Mouse (Mus musculus): Measurements from ENCODE around the gene Gabrb2. TPM values are rescaled to one million over a fixed set of nuclear protein-coding genes. Genes with fewer than 3 reads are reported as not detected.

Gabrb2 gene
- polyA plus RNA-seq, 1 experiment from 2014 or later = 4.0 TPM

DNA sequence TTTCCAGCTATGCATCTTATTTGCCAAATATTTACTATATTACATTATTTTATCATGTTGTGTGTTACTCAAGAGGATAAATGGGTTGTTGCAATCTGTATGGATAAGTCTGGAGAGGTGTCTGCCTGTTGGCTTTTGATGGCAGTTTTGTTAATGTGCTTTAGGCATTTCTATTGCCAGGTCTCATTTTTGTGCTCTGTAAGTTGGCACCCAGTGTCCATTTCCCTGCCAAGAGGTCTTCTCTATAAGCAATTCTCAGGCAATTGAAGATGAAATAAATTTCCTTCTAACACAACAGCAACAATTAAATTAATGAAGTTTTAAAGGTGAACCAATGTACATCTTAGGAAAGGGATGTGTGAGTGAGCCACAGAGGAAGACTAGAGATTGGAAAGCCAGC is 11.9 kb downstream of the Gabrb2 start:
- DNase-seq (ENCODE audit: low spot score) = no peak

DNA sequence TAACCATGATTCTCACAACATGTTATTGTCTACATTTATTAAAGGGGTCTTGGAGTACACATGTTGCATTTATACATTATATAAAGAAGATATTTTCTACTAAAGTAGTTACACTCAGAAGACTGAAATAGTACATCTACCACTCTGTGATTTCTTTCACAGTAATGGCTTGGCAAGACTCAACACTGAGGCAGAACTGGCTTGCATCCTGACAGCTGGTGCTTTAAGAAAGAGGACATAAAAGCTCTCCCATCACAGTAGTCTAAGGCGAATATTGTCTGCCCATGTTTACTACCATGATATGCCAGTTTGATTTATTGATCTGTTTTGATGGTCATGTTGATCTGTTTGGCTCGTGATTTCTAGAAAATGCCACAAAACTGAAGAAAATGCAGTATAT is 19.4 kb downstream of the Gabrb2 start:
- Histone ChIP-seq H3K9ac (ENCODE audit: low read length) (no peak overlapping the region), H3K4me2 (ENCODE audit: low read depth) (no peak overlapping the region), H3K36me3 (ENCODE audit: control insufficient read depth, insufficient read depth, low read length) (no peaks in the 10 kb centered on the region), H3K9me3 (ENCODE audit: control insufficient read depth, low read length) (no peaks in the 10 kb centered on the region), H3K27ac (ENCODE audit: low read depth, low read length) (no peak overlapping the region), H3K4me1 (ENCODE audit: control insufficient read depth, insufficient read depth, low read length) (no peaks in the 10 kb centered on the region), H3K27me3 (ENCODE audit: control insufficient read depth, insufficient read depth, low read length) (no peaks in the 10 kb centered on the region), H3K4me3 (ENCODE audit: low read depth, low read length) (no peak overlapping the region)
- 88% methylated on average over 2 of the region's 2 CpGs for WGBS
- DNase-seq (ENCODE audit: low spot score) = no peak
- ATAC-seq (ENCODE audit: insufficient read depth, low FRiP score, low TSS enrichment) = no peak

More for the DNA sequence above, 11.9 kb downstream of the Gabrb2 start:
- H3K4me2 ChIP-seq (ENCODE audit: low read depth) = no peak overlapping the region
- no peak for ATAC-seq (ENCODE audit: insufficient read depth, low FRiP score, low TSS enrichment)
- H3K9me3 ChIP-seq (ENCODE audit: control insufficient read depth, low read length) = no peaks in the 10 kb centered on the region
- no peaks in the 10 kb centered on the region for H3K36me3 ChIP-seq (ENCODE audit: control insufficient read depth, insufficient read depth, low read length)
- H3K27ac ChIP-seq (ENCODE audit: low read depth, low read length) = no peak overlapping the region
- H3K27me3 ChIP-seq (ENCODE audit: control insufficient read depth, insufficient read depth, low read length) = no peaks in the 10 kb centered on the region
- no peak overlapping the region for H3K4me3 ChIP-seq (ENCODE audit: low read depth, low read length)
- no peaks in the 10 kb centered on the region for H3K4me1 ChIP-seq (ENCODE audit: control insufficient read depth, insufficient read depth, low read length)
- H3K9ac ChIP-seq (ENCODE audit: low read length) = no peak overlapping the region

DNA sequence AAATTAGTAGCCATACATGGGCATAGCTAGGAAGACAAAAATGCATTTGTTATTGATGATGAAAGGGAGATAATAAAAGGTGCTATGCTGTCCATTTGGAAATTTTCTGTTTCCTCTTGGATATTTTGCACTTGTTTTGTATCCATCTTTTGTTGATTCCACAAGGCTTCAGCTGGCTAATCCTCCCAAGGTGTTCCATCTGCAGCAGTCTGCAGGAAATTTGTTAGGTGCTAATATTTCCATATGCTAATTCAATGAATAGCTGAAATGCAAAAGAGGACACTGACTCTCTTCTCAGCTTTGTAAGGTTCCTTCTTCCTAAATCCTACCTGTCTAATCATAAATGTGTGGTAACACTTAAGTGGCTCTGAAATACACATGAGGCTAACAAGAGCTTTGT is 24.1 kb downstream of the Gabrb2 start:
- Histone ChIP-seq H3K27me3 (ENCODE audit: control insufficient read depth, insufficient read depth, low read length) (no peaks in the 10 kb centered on the region), H3K4me3 (ENCODE audit: low read depth, low read length) (no peak overlapping the region), H3K9me3 (ENCODE audit: control insufficient read depth, low read length) (no peaks in the 10 kb centered on the region), H3K9ac (ENCODE audit: low read length) (no peak overlapping the region), H3K27ac (ENCODE audit: low read depth, low read length) (no peak overlapping the region), H3K36me3 (ENCODE audit: control insufficient read depth, insufficient read depth, low read length) (no peaks in the 10 kb centered on the region), H3K4me1 (ENCODE audit: control insufficient read depth, insufficient read depth, low read length) (no peaks in the 10 kb centered on the region), H3K4me2 (ENCODE audit: low read depth) (no peak overlapping the region)
- DNase-seq (ENCODE audit: low spot score) = no peak
- no peak for ATAC-seq (ENCODE audit: insufficient read depth, low FRiP score, low TSS enrichment)

DNA sequence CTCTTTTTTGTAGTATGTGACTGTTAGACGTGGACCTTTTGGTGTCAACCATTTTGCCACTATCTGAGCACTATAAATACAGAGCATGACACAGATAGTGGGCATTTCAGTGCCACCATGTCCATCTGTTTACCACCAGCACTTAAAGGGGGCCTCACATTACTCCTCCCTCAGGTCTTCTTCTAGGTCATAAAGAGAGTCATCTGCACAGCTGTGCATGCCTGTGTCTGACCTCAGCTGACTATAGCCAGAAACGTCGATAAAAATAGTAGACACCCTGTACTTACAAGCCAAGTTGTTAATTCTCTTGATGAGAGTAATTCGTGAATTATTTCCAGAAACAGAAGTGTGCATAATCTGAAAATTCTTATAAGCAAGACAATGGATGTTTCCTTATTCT is 29.4 kb downstream of the Gabrb2 start:
- H3K36me3 ChIP-seq (ENCODE audit: control insufficient read depth, insufficient read depth, low read length) = no peaks in the 10 kb centered on the region
- H3K4me3 ChIP-seq (ENCODE audit: low read depth, low read length) = no peak overlapping the region
- H3K27me3 ChIP-seq (ENCODE audit: control insufficient read depth, insufficient read depth, low read length) = no peaks in the 10 kb centered on the region
- WGBS = 76% methylated on average over 4 of the region's 4 CpGs
- H3K4me1 ChIP-seq (ENCODE audit: control insufficient read depth, insufficient read depth, low read length) = no peaks in the 10 kb centered on the region
- ATAC-seq (ENCODE audit: insufficient read depth, low FRiP score, low TSS enrichment) (no peak), DNase-seq (ENCODE audit: low spot score) (no peak)
- H3K9ac ChIP-seq (ENCODE audit: low read length) = no peak overlapping the region
- no peak overlapping the region for H3K27ac ChIP-seq (ENCODE audit: low read depth, low read length)
- no peak overlapping the region for H3K4me2 ChIP-seq (ENCODE audit: low read depth)
- no peaks in the 10 kb centered on the region for H3K9me3 ChIP-seq (ENCODE audit: control insufficient read depth, low read length)

DNA sequence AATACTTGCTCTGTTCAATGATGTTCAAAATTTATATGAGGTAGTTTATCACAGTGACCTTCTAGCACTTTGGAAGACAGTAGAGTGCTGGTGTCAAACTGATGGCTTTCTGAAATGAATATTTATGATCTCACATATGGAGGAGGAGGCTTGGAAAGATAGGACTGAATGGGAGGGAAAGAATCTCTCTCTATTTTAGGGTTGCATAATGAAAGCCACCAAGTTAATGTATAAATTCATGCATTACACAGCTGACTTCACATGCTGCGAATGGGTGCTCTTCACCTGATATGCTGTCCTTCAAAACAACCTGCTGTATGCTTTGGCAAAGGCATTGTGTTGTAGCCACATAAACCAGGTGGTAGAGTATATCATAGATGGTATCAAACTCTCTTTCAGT is 44.6 kb downstream of the Gabrb2 start:
- no peaks in the 10 kb centered on the region for H3K36me3 ChIP-seq (ENCODE audit: control insufficient read depth, insufficient read depth, low read length)
- 84% methylated on average over 1 of the region's 1 CpGs for WGBS

DNA sequence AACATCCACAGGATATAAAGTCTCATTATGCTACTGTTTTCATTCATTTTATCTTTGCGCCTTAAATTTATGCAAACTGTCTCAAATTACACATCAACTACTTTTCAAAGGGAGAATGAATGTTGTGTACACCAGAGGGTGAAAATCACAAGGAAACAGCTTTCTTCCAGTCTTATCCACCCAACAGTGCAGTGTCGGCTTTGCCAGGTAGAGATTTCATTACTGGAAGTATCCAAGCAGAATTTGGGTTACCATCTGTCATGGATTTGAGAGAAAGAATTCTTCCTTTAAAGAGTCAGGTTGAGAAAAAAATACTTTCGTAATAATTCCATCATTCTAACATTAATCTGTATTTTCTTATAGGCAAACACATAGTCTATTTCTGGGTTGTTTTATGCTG is 48.8 kb downstream of the Gabrb2 start:
- no peaks in the 10 kb centered on the region for H3K36me3 ChIP-seq (ENCODE audit: control insufficient read depth, insufficient read depth, low read length)
- WGBS = 94% methylated on average over 3 of the region's 3 CpGs
- H3K9ac ChIP-seq (ENCODE audit: low read length) = no peak overlapping the region
- no peak overlapping the region for H3K27ac ChIP-seq (ENCODE audit: low read depth, low read length)
- DNase-seq (ENCODE audit: low spot score) = no peak
- H3K27me3 ChIP-seq (ENCODE audit: control insufficient read depth, insufficient read depth, low read length) = no peaks in the 10 kb centered on the region
- H3K4me1 ChIP-seq (ENCODE audit: control insufficient read depth, insufficient read depth, low read length) = no peaks in the 10 kb centered on the region
- no peak overlapping the region for H3K4me2 ChIP-seq (ENCODE audit: low read depth)
- H3K9me3 ChIP-seq (ENCODE audit: control insufficient read depth, low read length) = no peaks in the 10 kb centered on the region
- H3K4me3 ChIP-seq (ENCODE audit: low read depth, low read length) = no peak overlapping the region
- no peak for ATAC-seq (ENCODE audit: insufficient read depth, low FRiP score, low TSS enrichment)

More for the DNA sequence above, 44.6 kb downstream of the Gabrb2 start:
- H3K4me3 ChIP-seq (ENCODE audit: low read depth, low read length) = no peak overlapping the region
- DNase-seq (ENCODE audit: low spot score) (no peak), ATAC-seq (ENCODE audit: insufficient read depth, low FRiP score, low TSS enrichment) (no peak)
- H3K9me3 ChIP-seq (ENCODE audit: control insufficient read depth, low read length) = no peaks in the 10 kb centered on the region
- H3K4me1 ChIP-seq (ENCODE audit: control insufficient read depth, insufficient read depth, low read length) = no peaks in the 10 kb centered on the region
- no peaks in the 10 kb centered on the region for H3K27me3 ChIP-seq (ENCODE audit: control insufficient read depth, insufficient read depth, low read length)
- no peak overlapping the region for H3K4me2 ChIP-seq (ENCODE audit: low read depth)
- H3K9ac ChIP-seq (ENCODE audit: low read length) = no peak overlapping the region
- no peak overlapping the region for H3K27ac ChIP-seq (ENCODE audit: low read depth, low read length)

DNA sequence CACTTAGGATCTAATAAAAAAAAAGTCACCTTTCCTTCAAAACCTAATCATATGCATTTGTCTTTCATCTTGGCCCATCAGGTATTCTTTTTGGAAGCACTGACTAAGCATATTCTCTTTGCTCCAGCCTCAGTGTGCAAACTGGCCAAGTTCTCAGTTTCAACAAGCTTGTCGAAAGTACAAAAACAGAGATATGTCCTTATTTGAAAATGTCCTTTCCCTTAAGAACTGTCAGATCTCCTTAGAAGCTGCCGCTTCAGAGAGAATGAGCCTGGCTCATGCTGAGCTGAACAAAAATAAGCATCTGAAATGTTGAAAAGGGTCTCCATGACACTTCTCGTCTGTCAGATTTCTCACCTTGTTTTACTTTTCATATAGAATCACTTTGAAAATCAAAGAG is 55.0 kb downstream of the Gabrb2 start:
- H3K27ac ChIP-seq (ENCODE audit: low read depth, low read length) = no peak overlapping the region
- no peak overlapping the region for H3K9ac ChIP-seq (ENCODE audit: low read length)
- WGBS = 84% methylated on average over 3 of the region's 3 CpGs
- no peaks in the 10 kb centered on the region for H3K36me3 ChIP-seq (ENCODE audit: control insufficient read depth, insufficient read depth, low read length)
- H3K27me3 ChIP-seq (ENCODE audit: control insufficient read depth, insufficient read depth, low read length) = no peaks in the 10 kb centered on the region
- DNase-seq (ENCODE audit: low spot score) (no peak), ATAC-seq (ENCODE audit: insufficient read depth, low FRiP score, low TSS enrichment) (no peak)
- no peaks in the 10 kb centered on the region for H3K9me3 ChIP-seq (ENCODE audit: control insufficient read depth, low read length)
- H3K4me2 ChIP-seq (ENCODE audit: low read depth) = no peak overlapping the region
- H3K4me3 ChIP-seq (ENCODE audit: low read depth, low read length) = no peak overlapping the region
- no peaks in the 10 kb centered on the region for H3K4me1 ChIP-seq (ENCODE audit: control insufficient read depth, insufficient read depth, low read length)

DNA sequence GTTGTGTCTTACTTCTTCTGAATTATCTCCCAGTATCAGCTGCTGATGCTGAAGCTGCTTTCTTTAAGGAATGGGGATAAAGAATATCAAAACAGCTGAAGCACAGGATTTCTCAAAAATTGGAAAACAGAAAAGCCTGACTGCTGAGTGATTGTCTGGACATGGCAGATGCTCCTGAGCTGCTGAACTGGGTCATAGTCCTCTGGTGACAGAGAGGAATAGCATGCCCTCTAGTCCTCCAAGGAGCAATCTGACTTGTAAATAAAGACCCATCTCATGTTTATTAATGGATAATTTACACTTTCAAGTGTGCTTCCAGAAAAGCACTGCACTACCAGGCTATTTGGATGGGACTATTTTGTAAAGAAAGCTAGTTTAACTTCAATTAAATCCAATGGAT is 68.1 kb downstream of the Gabrb2 start:
- no peak for ATAC-seq (ENCODE audit: insufficient read depth, low FRiP score, low TSS enrichment)
- no peak overlapping the region for H3K4me2 ChIP-seq (ENCODE audit: low read depth)
- DNase-seq (ENCODE audit: low spot score) = no peak
- H3K9ac ChIP-seq (ENCODE audit: low read length) = no peak overlapping the region
- no peak overlapping the region for H3K27ac ChIP-seq (ENCODE audit: low read depth, low read length)
- H3K9me3 ChIP-seq (ENCODE audit: control insufficient read depth, low read length) = no peaks in the 10 kb centered on the region
- H3K27me3 ChIP-seq (ENCODE audit: control insufficient read depth, insufficient read depth, low read length) = no peaks in the 10 kb centered on the region
- no peaks in the 10 kb centered on the region for H3K36me3 ChIP-seq (ENCODE audit: control insufficient read depth, insufficient read depth, low read length)
- H3K4me1 ChIP-seq (ENCODE audit: control insufficient read depth, insufficient read depth, low read length) = no peaks in the 10 kb centered on the region
- no peak overlapping the region for H3K4me3 ChIP-seq (ENCODE audit: low read depth, low read length)

DNA sequence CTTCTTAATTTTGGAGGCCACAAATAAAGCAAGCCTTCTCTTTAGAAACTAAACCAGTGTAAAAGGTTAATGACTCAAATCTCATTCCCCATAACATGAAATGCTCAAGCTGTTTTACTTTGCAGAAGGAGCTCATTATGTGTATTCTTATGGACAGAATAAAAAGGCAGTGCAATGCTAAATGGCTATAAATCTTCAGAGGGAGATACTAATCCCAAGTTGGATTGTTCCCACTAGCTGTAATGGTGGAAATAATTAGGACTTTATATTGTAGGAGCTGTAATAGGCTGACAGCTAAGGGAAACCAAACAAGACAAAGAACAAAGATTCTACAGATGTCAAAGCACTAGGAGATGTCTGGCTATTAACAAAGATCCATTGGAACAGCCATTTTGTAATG is 81.6 kb downstream of the Gabrb2 start:
- no peak overlapping the region for H3K27ac ChIP-seq (ENCODE audit: low read depth, low read length)
- no peak overlapping the region for H3K4me2 ChIP-seq (ENCODE audit: low read depth)
- no peak overlapping the region for H3K9ac ChIP-seq (ENCODE audit: low read length)
- H3K36me3 ChIP-seq (ENCODE audit: control insufficient read depth, insufficient read depth, low read length) = no peaks in the 10 kb centered on the region
- H3K4me1 ChIP-seq (ENCODE audit: control insufficient read depth, insufficient read depth, low read length) = no peaks in the 10 kb centered on the region
- H3K27me3 ChIP-seq (ENCODE audit: control insufficient read depth, insufficient read depth, low read length) = no peaks in the 10 kb centered on the region
- no peaks in the 10 kb centered on the region for H3K9me3 ChIP-seq (ENCODE audit: control insufficient read depth, low read length)
- no peak overlapping the region for H3K4me3 ChIP-seq (ENCODE audit: low read depth, low read length)
- ATAC-seq (ENCODE audit: insufficient read depth, low FRiP score, low TSS enrichment) (no peak), DNase-seq (ENCODE audit: low spot score) (no peak)

Measured in neural tube, embryonic 11.5 days (tissue).